Mouse (Mus musculus): Measurements from ENCODE around the gene Stk24. TPM values are rescaled to one million over a fixed set of nuclear protein-coding genes. Genes with fewer than 3 reads are reported as not detected.

The Stk24 gene
- polyA plus RNA-seq, 1 experiment, result 8.5 TPM

DNA sequence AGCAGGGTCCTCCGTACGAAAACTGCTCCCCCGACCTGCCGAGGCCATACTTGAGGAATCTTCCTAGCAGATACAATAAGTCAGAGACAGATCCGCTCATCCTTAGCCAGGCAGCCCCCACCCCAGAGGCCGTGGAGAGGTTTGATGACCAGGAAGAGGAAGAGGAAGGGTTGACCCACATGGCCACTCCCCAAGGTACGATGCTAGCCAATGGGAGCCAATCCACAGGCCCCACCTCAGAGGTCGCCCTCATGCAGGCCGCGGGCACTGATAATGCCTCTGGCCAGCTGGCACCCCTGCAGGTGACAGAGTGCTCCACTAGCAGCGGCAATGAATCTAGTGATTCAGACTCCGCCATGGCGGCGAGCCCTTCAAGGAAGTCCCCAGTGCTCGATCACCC, 135.7 kb downstream of the Stk24 start:
- Histone ChIP-seq H3K27me3 (ENCODE audit: control insufficient read depth, insufficient read depth, low read length) (no peaks in the 10 kb centered on the region), H3K4me1 (ENCODE audit: control insufficient read depth, insufficient read depth, low read length) (no peaks in the 10 kb centered on the region), H3K27ac (ENCODE audit: control insufficient read depth, insufficient read depth, low read depth, low read length) (no peak overlapping the region), H3K36me3 (ENCODE audit: control insufficient read depth, insufficient read depth, low read length) (no peaks in the 10 kb centered on the region), H3K4me3 (ENCODE audit: control insufficient read depth, low read depth, low read length) (no peak overlapping the region)
- TF ChIP-seq POLR2A (IDR thresholded peaks at IDR 0.05; ENCODE audit: control insufficient read depth, low read depth, low read length), result no peak
- TF ChIP-seq CTCF (IDR thresholded peaks at IDR 0.05; ENCODE audit: control insufficient read depth, insufficient read depth, insufficient replicate concordance, low read depth, low read length), result no peak

DNA sequence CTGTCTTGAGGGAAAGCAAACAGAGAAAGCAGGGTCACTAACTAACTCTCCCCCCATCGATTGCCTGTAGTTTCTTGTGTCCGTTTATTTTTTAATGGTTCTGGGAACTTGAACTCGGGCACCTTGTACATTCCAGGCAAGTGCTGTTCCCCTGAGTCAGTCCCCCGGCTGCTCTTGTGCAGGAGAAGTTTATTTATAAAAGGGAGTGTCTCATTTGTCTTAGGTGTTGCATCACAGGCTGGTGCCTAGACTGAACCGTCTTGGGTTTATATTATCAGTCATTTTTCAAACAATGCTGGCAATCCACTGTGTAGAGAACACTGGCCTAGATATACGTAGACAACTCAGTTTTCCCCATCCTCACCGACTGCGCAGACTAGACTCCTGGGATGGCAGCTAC, 140.4 kb downstream of the Stk24 start:
- no peaks in the 10 kb centered on the region for H3K36me3 ChIP-seq (ENCODE audit: control insufficient read depth, insufficient read depth, low read length)
- TF ChIP-seq CTCF (IDR thresholded peaks at IDR 0.05; ENCODE audit: control insufficient read depth, insufficient read depth, insufficient replicate concordance, low read depth, low read length) (no peak), POLR2A (IDR thresholded peaks at IDR 0.05; ENCODE audit: control insufficient read depth, low read depth, low read length) (no peak)

GRCm38 (mm10) chr14:121238727-121239126, 141.1 kb downstream of the Stk24 start:
- no peak for TF ChIP-seq POLR2A (IDR thresholded peaks at IDR 0.05; ENCODE audit: control insufficient read depth, low read depth, low read length)
- TF ChIP-seq CTCF (IDR thresholded peaks at IDR 0.05; ENCODE audit: control insufficient read depth, insufficient read depth, insufficient replicate concordance, low read depth, low read length), result no peak
- Histone ChIP-seq H3K4me3 (ENCODE audit: control insufficient read depth, low read depth, low read length) (no peak overlapping the region), H3K27ac (ENCODE audit: control insufficient read depth, insufficient read depth, low read depth, low read length) (no peak overlapping the region), H3K27me3 (ENCODE audit: control insufficient read depth, insufficient read depth, low read length) (no peaks in the 10 kb centered on the region), H3K36me3 (ENCODE audit: control insufficient read depth, insufficient read depth, low read length) (no peaks in the 10 kb centered on the region), H3K4me1 (ENCODE audit: control insufficient read depth, insufficient read depth, low read length) (no peaks in the 10 kb centered on the region)

More for the DNA sequence above, 140.4 kb downstream of the Stk24 start:
- Histone ChIP-seq H3K4me3 (ENCODE audit: control insufficient read depth, low read depth, low read length) (no peak overlapping the region), H3K27ac (ENCODE audit: control insufficient read depth, insufficient read depth, low read depth, low read length) (no peak overlapping the region), H3K4me1 (ENCODE audit: control insufficient read depth, insufficient read depth, low read length) (no peaks in the 10 kb centered on the region), H3K27me3 (ENCODE audit: control insufficient read depth, insufficient read depth, low read length) (no peaks in the 10 kb centered on the region)

DNA sequence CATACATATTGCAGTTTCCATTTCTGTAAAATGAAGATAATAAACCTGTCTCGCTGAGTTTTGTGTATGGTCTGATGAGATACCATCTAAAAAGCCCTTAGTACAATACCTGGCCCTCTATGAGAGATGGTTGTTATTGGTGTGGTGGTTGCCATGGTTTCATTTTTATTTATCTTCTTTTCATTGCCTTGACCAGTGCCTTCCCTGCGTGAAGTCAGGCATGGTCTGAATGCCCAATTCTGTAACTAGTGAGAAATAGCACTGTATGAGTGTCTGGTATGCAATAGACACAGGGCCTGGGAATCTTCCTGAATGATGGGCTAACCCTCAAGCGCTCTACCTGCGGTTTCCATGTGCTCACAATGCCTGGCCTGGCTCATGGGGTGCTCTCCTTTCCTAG, 143.1 kb downstream of the Stk24 start:
- TF ChIP-seq CTCF (IDR thresholded peaks at IDR 0.05; ENCODE audit: control insufficient read depth, insufficient read depth, insufficient replicate concordance, low read depth, low read length) (no peak), POLR2A (IDR thresholded peaks at IDR 0.05; ENCODE audit: control insufficient read depth, low read depth, low read length) (no peak)
- no peaks in the 10 kb centered on the region for H3K36me3 ChIP-seq (ENCODE audit: control insufficient read depth, insufficient read depth, low read length)

More for the DNA sequence above, 143.1 kb downstream of the Stk24 start:
- no peaks in the 10 kb centered on the region for H3K4me1 ChIP-seq (ENCODE audit: control insufficient read depth, insufficient read depth, low read length)
- H3K27ac ChIP-seq (ENCODE audit: control insufficient read depth, insufficient read depth, low read depth, low read length), result no peak overlapping the region
- no peaks in the 10 kb centered on the region for H3K27me3 ChIP-seq (ENCODE audit: control insufficient read depth, insufficient read depth, low read length)
- no peak overlapping the region for H3K4me3 ChIP-seq (ENCODE audit: control insufficient read depth, low read depth, low read length)

Other genes with a start within 250 kb of the Stk24 start
- 0.65 and 0.96 TPM in 2 replicates for gene Slc15a1, start 125.2 kb upstream of the Stk24 start, polyA plus RNA-seq (2012; rRNA removed)

All from testis, adult 2 months (tissue).